Mouse (Mus musculus) E14TG2a.4 (cell line): ENCODE measurements around the gene Lpar1.

ENCODE experiments used
- CTCF ChIP-seq: conservative IDR thresholded peaks from 2 replicates; pipeline ENCODE4 v1.5.1; 2014; ENCODE audit warnings: low read length
- NANOG ChIP-seq: IDR thresholded peaks from 2 replicates; pipeline ENCODE4 v1.6.1; 2014; ENCODE audit warnings: borderline replicate concordance, low read length, mixed read lengths
- POU5F1 ChIP-seq: IDR thresholded peaks from 2 replicates; pipeline ENCODE4 v1.6.1; 2014; ENCODE audit warnings: low read length, borderline replicate concordance

DNA sequence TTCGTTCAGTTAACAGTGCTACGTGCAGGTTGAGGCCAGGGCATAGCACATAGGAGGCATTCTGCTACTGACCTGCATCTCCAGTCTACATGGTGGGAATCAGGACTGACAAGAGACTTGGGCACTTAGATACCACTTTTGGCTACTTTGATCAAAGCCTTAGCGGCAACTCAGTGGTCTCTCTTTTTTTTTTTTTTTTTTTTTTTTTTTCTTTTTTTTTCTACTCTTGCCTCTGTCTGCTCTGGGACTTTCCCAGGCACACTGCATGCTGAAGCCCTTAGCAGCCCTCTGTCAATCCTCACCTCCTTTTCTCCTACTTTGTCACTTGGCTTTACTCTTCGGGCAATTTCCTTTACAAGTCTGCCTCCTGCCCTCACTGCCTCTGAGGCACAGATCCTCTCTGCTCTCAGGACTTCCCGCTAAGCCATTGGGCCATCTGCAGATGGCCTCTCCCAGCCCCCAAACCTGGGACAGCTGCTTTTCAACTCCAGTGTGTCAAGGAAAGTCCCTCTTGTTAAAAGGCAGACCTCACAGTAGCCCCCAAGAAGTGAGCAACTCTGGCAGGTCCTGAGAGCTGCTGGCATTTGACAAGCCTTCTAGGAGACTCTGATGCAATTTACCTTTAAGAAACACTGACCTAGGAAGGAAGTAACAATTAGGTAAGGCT lies 23.8 kb upstream of the Lpar1 start:
- TF ChIP-seq POU5F1 (no peak), CTCF (no peak), NANOG (no peak)
